Mouse (Mus musculus): Measurements from ENCODE around the gene Lbhd1. TPM values are rescaled to one million over a fixed set of nuclear protein-coding genes. Genes with fewer than 3 reads are reported as not detected.

Lbhd1 gene
- polyA plus RNA-seq, 1 experiment from 2014 or later, result 40.0 TPM

- Histone ChIP-seq H3K4me3 (ENCODE audit: low read depth, low read length) (peak overlapping the region; percentile 82), H3K27ac (ENCODE audit: low read length) (peak overlapping the region; percentile 95; the same call in 1 of the 2 replicates), H3K4me1 (ENCODE audit: insufficient read depth, low read depth, low read length) (peaks cover 7% of the 10 kb centered on the region), H3K36me3 (ENCODE audit: insufficient read depth, low read length) (peaks cover 12% of the 10 kb centered on the region), H3K9me3 (ENCODE audit: low read length) (no peaks in the 10 kb centered on the region), H3K4me2 (replicated peaks; ENCODE audit: low read depth, low read length) (peak overlapping the region; percentile 78), H3K9ac (replicated peaks; ENCODE audit: low read depth) (peak overlapping the region; percentile 76; the same call in 1 of the 2 replicates), H3K27me3 (replicated peaks; ENCODE audit: insufficient read depth, low read length) (no peaks in the 10 kb centered on the region)
- ATAC-seq, result peak; percentile 3
- TF ChIP-seq EP300 (IDR thresholded peaks at IDR 0.05), result no peak
- TF ChIP-seq CTCF (IDR thresholded peaks at IDR 0.05), result no peak
- 18% methylated on average over 16 of the region's 16 CpGs for WGBS
- no peak for DNase-seq (ENCODE audit: low spot score)
These were observed 45.2 kb downstream of the Lbhd1 start for GRCm38 (mm10) chr19:8928689-8929223.

DNA sequence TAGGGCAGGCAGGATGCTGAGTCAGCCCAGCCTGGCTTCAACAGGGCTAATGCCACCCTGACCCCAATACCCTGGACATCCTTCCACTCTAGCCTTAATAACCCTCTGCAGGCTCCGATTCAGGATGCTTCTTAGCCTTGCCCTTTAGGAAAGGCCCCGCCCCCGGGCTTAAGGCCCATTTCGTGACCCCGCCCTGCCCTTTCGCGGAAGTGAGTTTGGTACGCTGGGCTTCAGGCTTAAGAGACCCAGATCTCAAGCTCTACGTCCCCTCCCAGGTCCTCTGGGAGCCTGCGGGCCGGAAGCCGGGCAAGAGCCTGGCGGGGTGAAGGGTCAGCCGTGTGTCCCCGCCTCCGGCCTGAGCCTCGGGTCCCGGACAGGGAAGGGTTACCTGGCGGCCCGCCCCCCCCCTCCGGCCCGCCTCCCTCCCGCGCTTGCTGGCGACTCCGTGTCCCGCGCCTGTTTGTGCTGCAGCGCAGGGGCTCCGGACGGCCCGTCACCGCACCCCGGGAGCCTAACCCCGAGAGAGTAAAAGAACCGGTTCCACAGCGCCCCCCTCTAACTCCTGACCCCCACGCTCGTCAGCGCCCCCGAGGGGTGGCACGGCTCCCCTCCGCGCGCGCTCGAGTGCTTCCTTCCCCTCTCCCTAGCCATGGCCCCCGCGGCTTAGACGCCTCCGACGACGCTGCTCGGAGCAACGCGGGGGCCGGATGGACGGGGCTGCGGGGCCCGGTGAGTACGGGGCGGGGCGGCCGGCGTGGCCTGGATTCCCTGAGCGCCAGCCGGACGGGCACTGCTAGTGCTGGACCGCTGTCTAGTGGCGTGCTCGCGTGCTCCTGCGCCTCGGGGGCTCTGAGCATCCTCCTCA lies 45.9 kb downstream of the Lbhd1 start, which contains the start of the genes Rom1 and Eml3:
Gene Rom1 (minus strand): TSS at position 133 of the 865 bp plus-strand sequence.
Gene Eml3 (plus strand): TSS at position 329 of the 865 bp plus-strand sequence.
- TF ChIP-seq CTCF (IDR thresholded peaks at IDR 0.05) (peak; percentile 64), EP300 (IDR thresholded peaks at IDR 0.05) (no peak)
- DNase-seq (ENCODE audit: low spot score), result peak; percentile 94
- H3K4me1 ChIP-seq (ENCODE audit: insufficient read depth, low read depth, low read length), result peaks cover 7% of the 10 kb centered on the region
- WGBS, result 3% methylated on average over 41 of the region's 74 CpGs
- no peaks in the 10 kb centered on the region for H3K9me3 ChIP-seq (ENCODE audit: low read length)
- H3K4me2 ChIP-seq (replicated peaks; ENCODE audit: low read depth, low read length), result peak within 1 kb of the TSS; percentile 78
- no peaks in the 10 kb centered on the region for H3K27me3 ChIP-seq (replicated peaks; ENCODE audit: insufficient read depth, low read length)
- peak within 1 kb of the TSS; percentile 82 for H3K4me3 ChIP-seq (ENCODE audit: low read depth, low read length)
- peak within 1 kb of the TSS; percentile 95 for H3K27ac ChIP-seq (ENCODE audit: low read length)
- peak; percentile 92 for ATAC-seq
- H3K9ac ChIP-seq (replicated peaks; ENCODE audit: low read depth), result peak within 1 kb of the TSS; percentile 76
- H3K36me3 ChIP-seq (ENCODE audit: insufficient read depth, low read length), result peaks cover 17% of the 10 kb centered on the region

- peaks cover 17% of the 10 kb centered on the region for H3K36me3 ChIP-seq (ENCODE audit: insufficient read depth, low read length)
- no peak for ATAC-seq
These were observed 46.6 kb downstream of the Lbhd1 start for GRCm38 (mm10) chr19:8930117-8930516.

GRCm38 (mm10) chr19:8930771-8931170 lies 47.2 kb downstream of the Lbhd1 start:
- H3K9me3 ChIP-seq (ENCODE audit: low read length), result no peaks in the 10 kb centered on the region
- peak overlapping the region; percentile 76; the same call in 1 of the 2 replicates for H3K9ac ChIP-seq (replicated peaks; ENCODE audit: low read depth)
- no peak overlapping the region for H3K27ac ChIP-seq (ENCODE audit: low read length)
- DNase-seq (ENCODE audit: low spot score), result no peak
- no peaks in the 10 kb centered on the region for H3K27me3 ChIP-seq (replicated peaks; ENCODE audit: insufficient read depth, low read length)
- WGBS, result 83% methylated on average over 7 of the region's 7 CpGs
- no peak for ATAC-seq
- H3K4me3 ChIP-seq (ENCODE audit: low read depth, low read length), result peak overlapping the region; percentile 82; the same call in 1 of the 2 replicates
- H3K36me3 ChIP-seq (ENCODE audit: insufficient read depth, low read length), result peaks cover 17% of the 10 kb centered on the region
- H3K4me2 ChIP-seq (replicated peaks; ENCODE audit: low read depth, low read length), result peak overlapping the region; percentile 78
- peaks cover 7% of the 10 kb centered on the region for H3K4me1 ChIP-seq (ENCODE audit: insufficient read depth, low read depth, low read length)
- no peak for TF ChIP-seq EP300 (IDR thresholded peaks at IDR 0.05)

More at GRCm38 (mm10) chr19:8930117-8930516, 46.6 kb downstream of the Lbhd1 start:
- Histone ChIP-seq H3K4me1 (ENCODE audit: insufficient read depth, low read depth, low read length) (peaks cover 7% of the 10 kb centered on the region), H3K4me3 (ENCODE audit: low read depth, low read length) (peak overlapping the region; percentile 82), H3K9me3 (ENCODE audit: low read length) (no peaks in the 10 kb centered on the region), H3K27me3 (replicated peaks; ENCODE audit: insufficient read depth, low read length) (no peaks in the 10 kb centered on the region), H3K27ac (ENCODE audit: low read length) (peak overlapping the region; percentile 95), H3K9ac (replicated peaks; ENCODE audit: low read depth) (peak overlapping the region; percentile 76), H3K4me2 (replicated peaks; ENCODE audit: low read depth, low read length) (peak overlapping the region; percentile 78)
- no peak for TF ChIP-seq CTCF (IDR thresholded peaks at IDR 0.05)
- no peak for DNase-seq (ENCODE audit: low spot score)
- 2% methylated on average over 11 of the region's 11 CpGs for WGBS

DNA sequence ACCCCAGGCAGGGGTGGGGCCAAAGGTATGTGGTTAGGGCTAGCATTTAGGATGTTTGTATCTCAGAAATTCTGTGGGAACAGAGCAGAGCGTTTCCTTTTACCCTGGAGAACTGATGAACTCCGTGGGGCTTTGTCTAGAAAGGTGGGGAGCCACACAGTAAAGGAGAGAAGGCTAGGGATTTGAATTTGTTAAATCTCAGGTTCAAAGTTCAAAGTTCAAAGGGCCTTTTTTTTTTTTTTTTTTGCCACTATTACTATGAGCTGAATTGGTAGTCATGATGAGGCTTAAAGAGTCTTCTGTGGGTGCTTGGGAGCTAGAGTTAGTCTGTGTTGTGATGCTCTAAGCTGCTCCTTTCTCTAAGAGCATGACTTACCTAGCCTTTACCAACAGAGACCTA lies 53.2 kb downstream of the Lbhd1 start:
- no peaks in the 10 kb centered on the region for H3K9me3 ChIP-seq (ENCODE audit: low read length)
- no peaks in the 10 kb centered on the region for H3K27me3 ChIP-seq (replicated peaks; ENCODE audit: insufficient read depth, low read length)
- H3K4me3 ChIP-seq (ENCODE audit: low read depth, low read length), result no peak overlapping the region
- DNase-seq (ENCODE audit: low spot score) (no peak), ATAC-seq (no peak)
- no peak overlapping the region for H3K9ac ChIP-seq (replicated peaks; ENCODE audit: low read depth)
- TF ChIP-seq EP300 (IDR thresholded peaks at IDR 0.05), result no peak
- TF ChIP-seq CTCF (IDR thresholded peaks at IDR 0.05), result no peak
- peaks cover 21% of the 10 kb centered on the region for H3K36me3 ChIP-seq (ENCODE audit: insufficient read depth, low read length)
- no peak overlapping the region for H3K4me2 ChIP-seq (replicated peaks; ENCODE audit: low read depth, low read length)
- 86% methylated on average over 2 of the region's 2 CpGs for WGBS
- no peak overlapping the region for H3K27ac ChIP-seq (ENCODE audit: low read length)
- 0 out of 2 replicates have a peak, but pooled peaks cover 6% of the 10 kb centered on the region for H3K4me1 ChIP-seq (ENCODE audit: insufficient read depth, low read depth, low read length)

- 0 out of 2 replicates have a peak, but pooled peaks cover 7% of the 10 kb centered on the region for H3K36me3 ChIP-seq (ENCODE audit: insufficient read depth, low read length)
- H3K27ac ChIP-seq (ENCODE audit: low read length), result no peak overlapping the region
- H3K27me3 ChIP-seq (replicated peaks; ENCODE audit: insufficient read depth, low read length), result no peaks in the 10 kb centered on the region
- peaks cover 18% of the 10 kb centered on the region; the same call in 1 of the 2 replicates for H3K4me1 ChIP-seq (ENCODE audit: insufficient read depth, low read depth, low read length)
- no peaks in the 10 kb centered on the region for H3K9me3 ChIP-seq (ENCODE audit: low read length)
- H3K4me2 ChIP-seq (replicated peaks; ENCODE audit: low read depth, low read length), result no peak overlapping the region; the same call in 1 of the 2 replicates
- no peak for TF ChIP-seq EP300 (IDR thresholded peaks at IDR 0.05)
- no peak for TF ChIP-seq CTCF (IDR thresholded peaks at IDR 0.05)
- WGBS, result 80% methylated on average over 15 of the region's 15 CpGs
- H3K9ac ChIP-seq (replicated peaks; ENCODE audit: low read depth), result peak overlapping the region; percentile 20
- ATAC-seq (no peak), DNase-seq (ENCODE audit: low spot score) (no peak)
- no peak overlapping the region for H3K4me3 ChIP-seq (ENCODE audit: low read depth, low read length)
These were observed 57.1 kb downstream of the Lbhd1 start for GRCm38 (mm10) chr19:8940526-8941133.

All from lung, postnatal 0 days (tissue).